Mouse (Mus musculus) midbrain, embryonic 13.5 days (tissue): Measurements from ENCODE around the gene Fgd4. TPM values are rescaled to one million over a fixed set of nuclear protein-coding genes. Genes with fewer than 3 reads are reported as not detected.
"Not testable (repeated sequence)": the region's sequence is repeated elsewhere in the genome, so short reads cannot be mapped to it uniquely, and the experiment has no call there.

ENCODE experiments used
- ATAC-seq: fragments of 200-750 bp; cut with Nextera tagmentation; 2 replicates; pipeline ENCODE4 v1.8.0; 2017; ENCODE audit warnings: mild to moderate bottlenecking, moderate TSS enrichment, moderate library complexity
- H3K27ac ChIP-seq: fragments of 300-500 bp; sonication (generic); 2 replicates; pipeline ENCODE4 v1.5.1; 2015; ENCODE audit warnings: inconsistent platforms, mild to moderate bottlenecking, moderate library complexity
- H3K27me3 ChIP-seq: fragments of 300-500 bp; sonication (generic); 2 replicates; pipeline ENCODE4 v1.6.1; 2015; ENCODE audit warnings: mild to moderate bottlenecking, inconsistent platforms
- H3K36me3 ChIP-seq: fragments of 300-500 bp; sonication (generic); 2 replicates; pipeline ENCODE4 v1.6.1; 2015; ENCODE audit warnings: mild to moderate bottlenecking, inconsistent platforms
- H3K4me1 ChIP-seq: fragments of 300-500 bp; sonication (generic); replicated peaks from 2 replicates; pipeline ENCODE4 v1.6.1; 2015; ENCODE audit warnings: inconsistent platforms
- H3K4me2 ChIP-seq: fragments of 300-500 bp; sonication (generic); replicated peaks from 2 replicates; pipeline ENCODE4 v1.6.1; 2015; ENCODE audit warnings: moderate library complexity, mild to moderate bottlenecking, inconsistent platforms
- H3K4me3 ChIP-seq: fragments of 300-500 bp; sonication (generic); replicated peaks from 2 replicates; pipeline ENCODE4 v1.5.1; 2015; ENCODE audit warnings: mild to moderate bottlenecking, inconsistent platforms
- H3K9ac ChIP-seq: fragments of 300-500 bp; sonication (generic); replicated peaks from 2 replicates; pipeline ENCODE4 v1.6.1; 2015; ENCODE audit warnings: mild to moderate bottlenecking, inconsistent platforms
- H3K9me3 ChIP-seq: fragments of 300-500 bp; sonication (generic); 2 replicates; pipeline ENCODE4 v1.6.1; 2016; ENCODE audit warnings: mild to moderate bottlenecking, inconsistent platforms
- WGBS: fragments of 180-500 bp; shearing (Covaris S2); methylation state at CpG from one replicate; pipeline ENCODE4 v1.1.7; 2015; 5-methylcytosine and 5-hydroxymethylcytosine counted together
- polyA plus RNA-seq: library from polyadenylated mRNA; unstranded; fragments of >200 nt; fragmentation: Nextera tagmentation; extraction: Ambion mirVana; gene quantifications from 2 replicates; pipeline ENCODE4 v1.2.1, GENCODE M21; 2015

The Fgd4 gene
- polyA plus RNA-seq, 1 experiment from 2014 or later = 26.8 TPM

DNA sequence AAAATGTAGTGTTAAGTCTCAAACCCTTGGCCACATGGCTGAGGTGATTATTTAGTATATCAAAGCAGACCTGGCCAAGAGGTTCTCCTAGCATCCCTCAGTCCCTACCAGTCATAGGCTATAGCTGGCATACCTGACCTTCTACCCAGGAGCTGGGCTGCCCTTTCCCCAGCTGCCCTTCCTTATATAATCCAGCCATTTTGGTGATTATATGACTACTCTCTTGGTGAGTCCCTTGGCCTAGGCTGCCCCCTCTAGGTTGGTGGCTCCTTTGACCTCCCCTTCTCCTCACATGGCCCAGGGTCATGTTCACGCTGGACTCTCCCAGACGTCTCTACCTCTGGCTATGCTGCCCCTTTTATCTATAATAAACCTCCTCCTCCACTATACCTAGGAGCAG lies 65.1 kb downstream of the Fgd4 start:
- WGBS = 65% methylated on average over 2 of the region's 2 CpGs
- ATAC-seq = no peak
- no peak overlapping the region for H3K4me2 ChIP-seq

DNA sequence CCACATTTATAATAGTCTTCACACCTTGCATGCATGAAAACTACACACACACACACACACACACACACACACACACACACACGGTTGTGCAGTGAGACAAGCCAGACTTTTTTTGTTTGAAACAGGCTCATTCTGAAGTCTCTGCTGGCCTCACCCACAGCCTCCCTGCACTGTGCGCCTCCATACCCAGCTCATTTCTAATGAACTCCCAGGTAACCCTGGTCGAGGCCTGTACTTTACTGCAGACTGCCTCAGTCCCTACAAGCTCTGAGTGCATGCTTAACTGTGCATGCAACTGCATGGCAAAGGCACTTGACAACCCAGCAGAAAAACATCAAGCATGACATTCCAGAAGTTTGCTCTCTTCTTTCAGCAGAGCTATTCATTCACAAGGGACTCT lies 72.3 kb downstream of the Fgd4 start:
- no peak overlapping the region for H3K4me2 ChIP-seq
- no peaks in the 10 kb centered on the region for H3K27me3 ChIP-seq
- no peaks in the 10 kb centered on the region for H3K9me3 ChIP-seq
- peaks cover 39% of the 10 kb centered on the region for H3K4me1 ChIP-seq
- peak; percentile 70 for ATAC-seq
- H3K36me3 ChIP-seq = no peaks in the 10 kb centered on the region
- H3K4me3 ChIP-seq = no peak overlapping the region
- 49% methylated on average over 3 of the region's 3 CpGs for WGBS
- no peak overlapping the region for H3K9ac ChIP-seq
- no peak overlapping the region for H3K27ac ChIP-seq

More for the DNA sequence above, 65.1 kb downstream of the Fgd4 start:
- Histone ChIP-seq H3K9me3 (no peaks in the 10 kb centered on the region), H3K27me3 (no peaks in the 10 kb centered on the region), H3K4me1 (0 out of 2 replicates have a peak, but pooled peaks cover 2% of the 10 kb centered on the region), H3K27ac (no peak overlapping the region), H3K4me3 (no peak overlapping the region), H3K36me3 (no peaks in the 10 kb centered on the region), H3K9ac (no peak overlapping the region)

DNA sequence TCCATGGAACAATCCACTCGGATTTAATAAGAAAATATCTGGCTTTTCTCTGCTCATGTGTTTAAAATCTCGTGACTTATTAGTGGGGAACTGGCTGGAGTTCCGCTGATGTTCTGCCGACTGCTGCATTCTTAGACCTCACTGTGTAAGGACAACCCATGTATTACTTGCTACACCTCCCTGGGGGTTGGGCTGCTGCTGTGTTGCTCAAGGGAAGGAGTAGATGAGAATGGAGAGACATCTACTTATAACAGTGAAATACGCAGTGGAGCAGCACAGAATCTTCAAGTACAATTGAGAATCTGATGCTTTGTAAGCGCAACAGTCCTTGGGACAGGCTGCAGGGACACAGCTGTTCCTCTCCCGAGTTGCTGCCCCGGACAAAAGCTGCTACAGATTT lies 73.1 kb downstream of the Fgd4 start:
- Histone ChIP-seq H3K36me3 (no peaks in the 10 kb centered on the region), H3K4me2 (no peak overlapping the region), H3K9ac (no peak overlapping the region), H3K4me3 (no peak overlapping the region), H3K9me3 (no peaks in the 10 kb centered on the region), H3K27me3 (no peaks in the 10 kb centered on the region), H3K27ac (0 out of 2 replicates have a peak overlapping the region, but pooled peaks have one; percentile 40), H3K4me1 (peaks cover 41% of the 10 kb centered on the region)
- 41% methylated on average over 8 of the region's 8 CpGs for WGBS
- no peak for ATAC-seq

DNA sequence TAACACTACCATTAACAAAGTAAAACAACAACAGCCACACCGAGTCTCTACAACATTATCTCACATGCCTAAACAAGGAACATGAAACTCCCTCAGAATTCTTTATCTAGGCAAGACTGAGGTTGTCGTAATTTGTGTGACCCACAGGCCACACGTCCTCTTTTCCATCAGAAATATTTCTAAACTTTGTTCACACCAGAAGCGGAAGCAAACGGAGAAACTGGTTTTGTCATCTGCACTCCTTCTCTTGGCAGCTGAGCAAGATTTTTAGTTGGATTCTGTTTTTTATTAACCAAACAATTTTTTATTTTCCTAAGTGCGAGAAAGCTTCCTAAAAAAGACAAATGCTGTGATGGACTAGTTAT lies 73.6 kb downstream of the Fgd4 start:
- Histone ChIP-seq H3K4me2 (no peak overlapping the region), H3K36me3 (no peaks in the 10 kb centered on the region), H3K27ac (no peak overlapping the region), H3K9me3 (no peaks in the 10 kb centered on the region), H3K9ac (no peak overlapping the region), H3K27me3 (no peaks in the 10 kb centered on the region), H3K4me1 (peaks cover 41% of the 10 kb centered on the region), H3K4me3 (no peak overlapping the region)
- no peak for ATAC-seq
- 60% methylated on average over 6 of the region's 6 CpGs for WGBS

DNA sequence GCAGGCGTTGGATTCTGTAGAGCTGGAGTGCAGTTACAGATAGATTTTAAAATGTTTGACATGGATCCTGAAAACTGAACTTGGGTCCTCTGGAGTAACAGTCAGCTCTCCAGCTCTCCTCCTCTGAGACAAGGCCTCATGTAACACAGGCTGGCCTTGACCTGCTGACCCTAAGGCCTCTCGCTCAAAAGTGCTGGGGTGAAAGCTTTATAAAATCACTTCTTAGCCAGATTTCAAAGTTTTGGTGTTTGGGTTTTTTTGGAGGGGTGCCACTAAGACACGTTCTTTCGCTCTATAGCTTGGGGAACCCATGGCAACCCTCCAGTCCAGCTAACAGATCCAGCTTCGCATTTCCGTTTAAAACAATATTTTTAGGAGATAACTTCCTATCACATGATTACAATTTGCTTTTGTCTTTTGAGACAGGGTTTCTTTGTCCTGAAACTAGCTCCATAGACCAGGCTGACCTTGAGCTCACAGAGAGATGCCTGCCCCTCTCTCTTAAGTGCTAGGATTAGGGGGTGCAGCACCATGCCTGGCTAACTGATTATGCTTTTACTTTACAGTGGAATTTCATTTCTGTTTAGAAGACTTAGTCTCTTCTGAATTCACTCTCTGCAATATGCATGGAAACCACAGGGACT lies 74.1 kb downstream of the Fgd4 start:
- Histone ChIP-seq H3K4me2 (no peak overlapping the region), H3K27me3 (no peaks in the 10 kb centered on the region), H3K9me3 (no peaks in the 10 kb centered on the region), H3K9ac (no peak overlapping the region), H3K4me3 (no peak overlapping the region), H3K27ac (no peak overlapping the region), H3K36me3 (no peaks in the 10 kb centered on the region), H3K4me1 (peaks cover 41% of the 10 kb centered on the region)
- 50% methylated on average over 6 of the region's 6 CpGs for WGBS
- no peak for ATAC-seq

DNA sequence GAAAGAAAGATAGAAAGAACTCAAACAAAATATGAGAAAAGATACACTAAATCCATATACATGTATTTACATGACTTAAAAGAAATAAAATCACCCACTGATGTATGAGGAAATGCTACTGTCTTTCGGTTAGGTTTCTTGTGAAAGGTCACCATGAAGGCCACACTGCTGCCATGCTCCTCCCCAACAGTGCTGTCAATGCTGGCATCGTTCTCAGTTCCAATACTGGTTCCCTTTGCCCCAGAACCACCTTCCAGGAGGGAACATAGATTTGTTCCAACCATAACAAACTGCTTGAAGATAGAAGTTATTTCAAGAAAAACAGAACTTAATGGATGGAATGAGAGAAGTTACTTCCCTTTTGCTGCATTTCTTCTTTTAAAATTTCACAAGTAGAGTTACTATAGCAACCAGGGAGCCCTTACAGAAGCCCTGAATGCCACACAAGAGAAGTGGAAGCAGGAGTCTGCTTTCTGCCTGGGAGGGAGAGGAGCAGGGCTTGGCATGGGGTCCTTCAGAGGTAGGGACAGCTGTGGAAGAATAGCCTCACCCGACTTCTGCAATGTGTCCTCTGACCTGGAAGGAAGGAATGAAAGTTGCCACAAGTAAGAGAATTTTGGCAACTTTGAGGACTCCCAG lies 75.0 kb downstream of the Fgd4 start:
- H3K36me3 ChIP-seq = no peaks in the 10 kb centered on the region
- no peak for ATAC-seq
- no peak overlapping the region for H3K4me2 ChIP-seq
- WGBS = 56% methylated on average over 3 of the region's 3 CpGs
- H3K4me1 ChIP-seq = peaks cover 41% of the 10 kb centered on the region
- no peak overlapping the region for H3K9ac ChIP-seq
- no peaks in the 10 kb centered on the region for H3K27me3 ChIP-seq
- H3K4me3 ChIP-seq = no peak overlapping the region
- no peaks in the 10 kb centered on the region for H3K9me3 ChIP-seq
- H3K27ac ChIP-seq = no peak overlapping the region

DNA sequence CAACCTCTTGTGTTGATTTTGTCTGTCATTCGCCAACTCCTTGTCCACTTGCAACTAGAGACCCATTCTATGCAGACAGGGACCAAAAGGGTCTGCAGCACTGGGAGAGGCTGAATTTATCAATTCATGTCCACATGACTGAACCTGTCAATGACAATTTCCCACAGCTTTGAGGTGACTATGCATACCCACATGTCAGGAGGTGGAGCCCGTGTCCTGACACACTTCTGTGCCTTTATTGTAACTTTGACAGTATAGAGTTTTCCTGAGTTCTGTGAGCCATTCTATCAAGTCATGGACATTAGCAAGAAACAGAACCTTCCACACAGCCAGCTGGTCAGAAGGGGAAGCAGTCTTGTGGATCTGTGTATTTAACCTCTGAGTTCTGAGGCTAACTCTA lies 76.7 kb downstream of the Fgd4 start:
- no peak overlapping the region for H3K9ac ChIP-seq
- no peak overlapping the region for H3K4me2 ChIP-seq
- H3K4me3 ChIP-seq = no peak overlapping the region
- H3K27me3 ChIP-seq = no peaks in the 10 kb centered on the region
- no peaks in the 10 kb centered on the region for H3K36me3 ChIP-seq
- no peaks in the 10 kb centered on the region for H3K9me3 ChIP-seq
- no peak overlapping the region for H3K27ac ChIP-seq
- peaks cover 41% of the 10 kb centered on the region for H3K4me1 ChIP-seq
- WGBS = 73% methylated on average over 2 of the region's 2 CpGs
- 0 out of 2 replicates have a peak, but pooled peaks have one; percentile 31 for ATAC-seq

DNA sequence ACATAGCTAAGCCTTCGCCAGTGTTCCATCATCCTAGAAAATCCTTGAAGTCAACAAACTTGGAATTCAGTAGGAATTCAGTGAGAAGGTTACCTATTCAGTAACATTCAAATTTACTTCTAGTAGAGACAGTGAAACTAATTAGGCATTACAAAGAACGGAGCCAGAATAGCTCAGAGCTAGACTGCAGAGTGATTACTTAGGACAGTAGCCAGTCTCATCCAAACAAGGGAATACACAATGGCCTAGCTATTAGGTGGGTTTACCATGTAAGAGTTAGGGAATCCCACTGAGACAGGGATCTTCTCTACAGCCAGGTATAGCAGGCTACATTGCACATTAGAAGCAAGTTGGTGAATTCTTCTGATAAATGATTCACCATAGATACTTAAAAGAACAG lies 77.5 kb downstream of the Fgd4 start:
- ATAC-seq, H3K36me3 ChIP-seq, H3K9ac ChIP-seq, H3K27me3 ChIP-seq, H3K4me3 ChIP-seq, H3K9me3 ChIP-seq, H3K27ac ChIP-seq, H3K4me2 ChIP-seq: not testable (repeated sequence)
- H3K4me1 ChIP-seq = peaks cover 36% of the 10 kb centered on the region
- WGBS = 69% methylated on average over 2 of the region's 2 CpGs

DNA sequence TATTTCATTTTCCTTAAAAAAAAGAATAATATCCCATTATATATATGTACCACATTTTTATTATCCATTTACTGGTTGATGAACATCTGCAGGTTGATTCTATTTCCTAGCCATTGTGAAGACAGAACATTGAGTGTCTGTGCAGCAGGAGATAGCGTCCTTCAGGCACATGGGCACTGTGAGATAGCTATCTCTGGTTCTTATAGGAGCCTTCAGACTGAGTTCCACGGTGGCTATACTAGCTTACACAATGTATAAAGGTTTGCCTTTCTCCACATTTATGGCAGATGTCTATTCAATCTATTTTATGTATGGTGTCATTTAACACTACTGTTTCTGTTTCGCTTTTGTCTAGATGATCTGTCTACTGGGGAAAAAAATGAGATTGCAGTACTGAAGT lies 98.9 kb downstream of the Fgd4 start:
- H3K4me2 ChIP-seq = no peak overlapping the region
- H3K27me3 ChIP-seq = no peaks in the 10 kb centered on the region
- H3K4me3 ChIP-seq = no peak overlapping the region
- peaks cover 20% of the 10 kb centered on the region for H3K36me3 ChIP-seq
- 93% methylated on average over 3 of the region's 3 CpGs for WGBS
- H3K4me1 ChIP-seq = 0 out of 2 replicates have a peak, but pooled peaks cover 4% of the 10 kb centered on the region
- H3K9me3 ChIP-seq = no peaks in the 10 kb centered on the region
- H3K27ac ChIP-seq = no peak overlapping the region
- ATAC-seq = no peak
- H3K9ac ChIP-seq = no peak overlapping the region

DNA sequence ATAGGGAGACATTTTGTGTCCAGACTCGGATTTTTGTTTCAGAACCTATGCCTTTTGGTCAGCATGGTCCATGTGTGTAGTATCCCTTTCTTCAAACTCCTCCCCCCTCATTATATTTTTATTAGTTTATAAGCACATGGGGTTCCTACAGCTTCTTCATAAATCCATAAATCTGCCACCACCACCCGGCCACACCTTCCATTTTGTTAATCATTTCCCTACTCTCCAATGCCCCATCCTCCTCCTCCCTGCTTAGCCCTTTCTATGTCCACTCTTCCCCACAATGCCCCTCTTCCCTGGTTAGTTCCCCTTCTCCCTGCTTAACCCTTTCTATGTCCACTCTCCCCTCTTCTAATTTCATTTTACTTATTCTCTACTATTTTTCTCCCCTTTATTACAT lies 99.4 kb downstream of the Fgd4 start:
- 96% methylated on average over 2 of the region's 2 CpGs for WGBS
- Histone ChIP-seq H3K4me2 (no peak overlapping the region), H3K4me3 (no peak overlapping the region), H3K36me3 (peaks cover 20% of the 10 kb centered on the region), H3K27me3 (no peaks in the 10 kb centered on the region), H3K27ac (no peak overlapping the region), H3K4me1 (0 out of 2 replicates have a peak, but pooled peaks cover 4% of the 10 kb centered on the region), H3K9ac (no peak overlapping the region), H3K9me3 (no peaks in the 10 kb centered on the region)
- no peak for ATAC-seq

DNA sequence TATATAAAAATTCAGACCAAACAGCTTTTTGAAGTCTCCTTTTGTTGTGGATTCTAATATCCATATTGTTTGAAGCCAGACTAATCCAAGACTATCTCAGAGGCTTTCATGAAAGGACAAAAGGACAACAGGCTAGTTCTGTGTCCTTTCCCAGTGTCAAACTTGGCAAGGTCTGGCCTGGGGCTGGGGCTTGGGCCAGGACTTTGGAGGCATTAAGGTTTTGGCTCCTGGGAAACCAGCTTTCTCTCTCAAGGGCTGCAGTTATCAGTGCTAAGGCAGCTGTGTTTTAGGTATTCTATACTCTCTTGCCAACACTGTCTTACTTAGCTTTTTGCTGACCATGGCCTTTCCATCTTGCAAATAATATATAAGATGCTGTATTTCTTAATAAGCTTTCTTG lies 101.6 kb downstream of the Fgd4 start:
- Histone ChIP-seq H3K4me2 (no peak overlapping the region), H3K9me3 (no peaks in the 10 kb centered on the region), H3K36me3 (peaks cover 18% of the 10 kb centered on the region), H3K4me3 (no peak overlapping the region), H3K27ac (0 out of 2 replicates have a peak overlapping the region, but pooled peaks have one; percentile 6), H3K4me1 (0 out of 2 replicates have a peak, but pooled peaks cover 4% of the 10 kb centered on the region), H3K9ac (no peak overlapping the region), H3K27me3 (no peaks in the 10 kb centered on the region)
- no peak for ATAC-seq

DNA sequence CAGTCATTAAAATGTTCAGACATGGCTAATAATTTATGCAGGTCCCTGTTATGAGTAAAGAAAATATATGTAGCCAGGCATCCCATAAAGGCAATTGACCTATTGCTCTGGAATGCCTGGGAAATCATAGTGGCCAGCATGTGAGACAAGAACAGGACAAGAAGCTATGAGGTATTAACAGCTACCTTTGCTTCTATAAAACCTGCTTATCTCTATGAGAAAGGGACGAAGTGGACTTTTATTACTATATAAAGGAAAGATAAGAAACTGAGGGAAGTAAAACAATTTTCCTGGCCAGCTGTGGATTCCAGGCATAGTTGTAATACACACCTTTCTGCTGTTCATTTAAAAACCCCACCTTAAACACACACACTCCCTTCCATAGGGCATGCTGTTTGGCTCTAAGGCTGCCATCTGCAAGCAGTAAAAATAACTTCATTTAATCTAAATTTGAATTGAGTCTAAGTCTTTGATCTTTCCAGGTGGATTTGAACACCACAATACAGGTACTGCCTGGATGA lies 114.8 kb downstream of the Fgd4 start:
- H3K4me3 ChIP-seq = no peak overlapping the region
- no peaks in the 10 kb centered on the region for H3K9me3 ChIP-seq
- H3K4me1 ChIP-seq = no peaks in the 10 kb centered on the region
- H3K27me3 ChIP-seq = no peaks in the 10 kb centered on the region
- no peak overlapping the region for H3K9ac ChIP-seq
- no peak overlapping the region for H3K4me2 ChIP-seq
- WGBS = 91% methylated on average over 1 of the region's 1 CpGs
- ATAC-seq = no peak
- H3K36me3 ChIP-seq = peaks cover 18% of the 10 kb centered on the region
- no peak overlapping the region for H3K27ac ChIP-seq
